Mouse (Mus musculus) heart, embryonic 16.5 days (tissue): ENCODE data around the gene Got1. TPM values are rescaled to one million over a fixed set of nuclear protein-coding genes. Genes with fewer than 3 reads are reported as not detected.
"Not testable (repeated sequence)": the region's sequence is repeated elsewhere in the genome, so short reads cannot be mapped to it uniquely, and the experiment has no call there.

Experiments used
- ATAC-seq: fragments of 200-750 bp; cut with Nextera tagmentation; replicated peaks from 2 replicates; pipeline ENCODE4 v1.8.0; 2017; ENCODE audit warnings: moderate number of reproducible peaks; ENCODE audit not compliant: insufficient read depth, low FRiP score; ENCODE audit errors: extremely low read depth
- H3K27ac ChIP-seq: fragments of 300-500 bp; sonication (generic); 2 replicates; pipeline ENCODE4 v1.5.1; 2014; ENCODE audit warnings: mild to moderate bottlenecking, low read length, control low read depth, moderate library complexity
- H3K27me3 ChIP-seq: fragments of 300-500 bp; sonication (generic); 2 replicates; pipeline ENCODE4 v1.6.1; 2014; ENCODE audit warnings: low read length, mixed read lengths; ENCODE audit not compliant: control insufficient read depth, insufficient read depth
- H3K36me3 ChIP-seq: fragments of 300-500 bp; sonication (generic); 2 replicates; pipeline ENCODE4 v1.6.1; 2014; ENCODE audit not compliant: control insufficient read depth, insufficient read depth
- H3K4me1 ChIP-seq: fragments of 300-500 bp; sonication (generic); 2 replicates; pipeline ENCODE4 v1.6.1; 2014; ENCODE audit warnings: low read length, mixed read lengths; ENCODE audit not compliant: control insufficient read depth, insufficient read depth
- H3K4me2 ChIP-seq: fragments of 300-500 bp; sonication (generic); 2 replicates; pipeline ENCODE4 v1.6.1; 2014; ENCODE audit warnings: low read depth, mild to moderate bottlenecking, control low read depth, low read length
- H3K4me3 ChIP-seq: fragments of 300-500 bp; sonication (generic); 2 replicates; pipeline ENCODE4 v1.5.1; 2014; ENCODE audit warnings: mild to moderate bottlenecking, control low read depth, low read length
- H3K9ac ChIP-seq: fragments of 300-500 bp; sonication (generic); 2 replicates; pipeline ENCODE4 v1.6.1; 2014; ENCODE audit warnings: low read length, control low read depth
- H3K9me3 ChIP-seq: fragments of 300-500 bp; sonication (generic); replicated peaks from 2 replicates; pipeline ENCODE4 v1.6.1; 2016; ENCODE audit warnings: low read length; ENCODE audit not compliant: control insufficient read depth
- WGBS: fragments of 180-500 bp; shearing (Covaris S2); extraction: QIAGEN DNeasy Blood & Tissue Kit; methylation state at CpG from one replicate; pipeline ENCODE4 v1.1.7; 2014; 5-methylcytosine and 5-hydroxymethylcytosine counted together
- polyA plus RNA-seq: library from polyadenylated mRNA; unstranded; fragments of >200 nt; fragmentation: Nextera tagmentation; extraction: Ambion mirVana; gene quantifications from 2 replicates; pipeline ENCODE4 v1.2.1, GENCODE M21; 2015

Got1 gene
- polyA plus RNA-seq, 1 experiment from 2014 or later: 274 TPM

DNA sequence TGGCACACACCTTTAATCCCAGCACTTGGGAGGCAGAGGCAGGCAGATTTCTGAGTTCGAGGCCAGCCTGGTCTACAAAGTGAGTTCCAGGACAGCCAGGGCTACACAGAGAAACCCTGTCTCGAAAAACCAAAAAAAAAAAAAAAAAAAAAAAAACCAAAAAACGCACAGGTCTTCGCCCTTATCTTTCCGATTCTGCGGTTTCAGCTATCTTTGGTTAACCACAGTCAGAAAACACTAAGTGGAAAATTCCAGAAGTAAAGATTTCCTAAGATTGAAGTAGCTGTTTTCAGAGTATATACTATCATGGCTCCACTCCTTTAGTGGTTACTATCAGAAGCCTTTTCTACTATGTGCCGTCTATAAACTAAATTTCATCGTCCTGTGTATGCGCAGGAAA lies 20.8 kb downstream of the Got1 start:
- not testable (repeated sequence) for H3K27me3 ChIP-seq, H3K4me1 ChIP-seq, H3K9me3 ChIP-seq, H3K27ac ChIP-seq, H3K9ac ChIP-seq, ATAC-seq, H3K4me2 ChIP-seq, H3K4me3 ChIP-seq
- H3K36me3 ChIP-seq: peaks cover 57% of the 10 kb centered on the region
- 83% methylated on average over 8 of the region's 9 CpGs for WGBS

DNA sequence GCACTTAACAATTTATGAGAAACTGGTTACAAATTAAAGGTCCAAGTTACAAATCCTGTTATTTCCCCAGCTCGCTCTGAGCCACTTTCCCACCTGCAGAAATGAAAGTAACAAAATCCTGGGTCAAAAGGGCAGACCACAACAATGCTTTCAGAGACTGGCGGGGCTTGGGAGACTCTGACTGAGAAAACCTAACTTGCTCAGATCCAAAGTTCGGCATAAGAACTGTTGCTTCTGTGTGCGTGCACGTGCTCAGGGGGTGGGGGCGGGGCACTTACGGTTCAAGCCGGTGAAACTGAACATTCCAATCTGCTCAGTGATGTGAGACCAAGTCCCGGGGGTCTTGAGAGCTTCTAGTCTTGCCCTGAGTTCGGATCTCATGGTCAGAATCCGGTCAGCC lies 21.8 kb downstream of the Got1 start:
- H3K9me3 ChIP-seq: peaks cover 3% of the 10 kb centered on the region; the same call in 1 of the 2 replicates
- H3K27ac ChIP-seq: no peak overlapping the region
- no peaks in the 10 kb centered on the region for H3K27me3 ChIP-seq
- no peaks in the 10 kb centered on the region for H3K4me1 ChIP-seq
- no peak for ATAC-seq
- no peak overlapping the region for H3K4me3 ChIP-seq
- H3K4me2 ChIP-seq: no peak overlapping the region
- H3K36me3 ChIP-seq: peaks cover 55% of the 10 kb centered on the region
- no peak overlapping the region for H3K9ac ChIP-seq
- WGBS: 87% methylated on average over 11 of the region's 11 CpGs

DNA sequence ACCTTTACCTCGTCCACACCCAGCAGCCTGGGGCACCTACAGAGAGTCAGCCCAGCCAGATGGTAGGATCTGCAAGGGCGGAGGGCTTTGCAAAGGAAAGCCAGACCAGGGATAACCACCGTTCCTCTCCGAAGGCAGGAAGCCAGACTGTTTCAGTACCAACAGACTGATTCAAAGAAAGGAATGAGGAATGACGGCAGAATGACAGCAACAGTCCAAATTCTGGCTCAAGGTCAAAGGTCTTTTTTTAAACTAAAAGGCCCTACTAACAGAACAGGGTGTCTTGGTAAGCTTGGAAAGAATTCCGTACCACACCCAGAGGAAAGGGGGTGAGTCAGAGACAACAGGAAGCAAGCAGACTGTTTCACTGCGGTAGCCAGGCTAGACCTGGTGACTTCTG lies 25.5 kb downstream of the Got1 start:
- Histone ChIP-seq H3K27ac (no peak overlapping the region), H3K4me3 (no peak overlapping the region), H3K9ac (no peak overlapping the region), H3K27me3 (no peaks in the 10 kb centered on the region), H3K4me2 (no peak overlapping the region), H3K9me3 (peaks cover 3% of the 10 kb centered on the region; the same call in 1 of the 2 replicates), H3K36me3 (peaks cover 31% of the 10 kb centered on the region), H3K4me1 (peaks cover 4% of the 10 kb centered on the region; the same call in 1 of the 2 replicates)
- no peak for ATAC-seq
- WGBS: 80% methylated on average over 7 of the region's 7 CpGs

DNA sequence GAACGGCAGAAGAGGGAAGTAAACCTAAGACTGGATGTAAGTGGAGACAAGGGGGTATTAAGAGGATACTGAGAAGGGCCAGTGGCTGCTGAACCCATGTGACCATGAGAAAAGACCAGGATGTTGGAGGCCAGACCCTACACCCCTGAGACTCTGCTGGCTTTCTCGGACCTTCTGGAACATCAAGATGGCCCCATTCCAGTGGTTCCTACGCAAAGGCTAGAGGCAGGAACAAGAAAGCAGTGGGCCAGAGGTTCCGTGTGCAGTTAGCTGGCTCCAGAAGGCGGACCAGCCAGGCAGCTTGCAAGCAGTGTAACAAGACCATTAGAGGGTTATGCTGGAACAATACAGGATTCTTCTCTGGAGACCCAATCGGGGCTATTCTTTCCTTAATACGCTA lies 27.0 kb downstream of the Got1 start:
- ATAC-seq: no peak
- no peaks in the 10 kb centered on the region for H3K27me3 ChIP-seq
- H3K4me3 ChIP-seq: no peak overlapping the region
- no peak overlapping the region for H3K27ac ChIP-seq
- peaks cover 4% of the 10 kb centered on the region; the same call in 1 of the 2 replicates for H3K4me1 ChIP-seq
- H3K9ac ChIP-seq: no peak overlapping the region
- peaks cover 24% of the 10 kb centered on the region for H3K36me3 ChIP-seq
- peaks cover 3% of the 10 kb centered on the region; the same call in 1 of the 2 replicates for H3K9me3 ChIP-seq
- H3K4me2 ChIP-seq: no peak overlapping the region
- 82% methylated on average over 7 of the region's 7 CpGs for WGBS

DNA sequence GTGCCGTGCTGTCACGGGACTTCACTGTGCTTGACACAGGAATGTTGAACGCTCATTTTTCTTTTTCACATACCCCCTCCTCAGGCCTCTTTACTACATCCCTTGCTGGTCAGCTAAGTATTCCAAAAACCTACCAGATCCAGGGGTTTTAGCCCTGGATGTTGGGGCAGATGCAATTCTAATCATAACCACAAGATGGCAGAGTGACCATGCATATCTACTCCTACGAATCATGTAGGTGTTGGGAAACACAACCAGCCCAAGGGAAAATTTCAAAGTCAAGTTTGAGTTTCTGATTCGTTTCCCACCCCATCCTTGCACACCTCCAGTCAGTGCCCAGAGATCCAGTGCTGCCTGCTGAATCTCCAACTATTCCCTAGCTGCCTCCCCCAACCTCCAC lies 28.6 kb downstream of the Got1 start:
- Histone ChIP-seq H3K27ac (no peak overlapping the region), H3K9ac (no peak overlapping the region), H3K4me3 (no peak overlapping the region), H3K36me3 (peaks cover 19% of the 10 kb centered on the region), H3K4me2 (no peak overlapping the region), H3K9me3 (peaks cover 3% of the 10 kb centered on the region; the same call in 1 of the 2 replicates), H3K27me3 (no peaks in the 10 kb centered on the region), H3K4me1 (peaks cover 4% of the 10 kb centered on the region; the same call in 1 of the 2 replicates)
- ATAC-seq: no peak
- WGBS: 17% methylated on average over 5 of the region's 5 CpGs

DNA sequence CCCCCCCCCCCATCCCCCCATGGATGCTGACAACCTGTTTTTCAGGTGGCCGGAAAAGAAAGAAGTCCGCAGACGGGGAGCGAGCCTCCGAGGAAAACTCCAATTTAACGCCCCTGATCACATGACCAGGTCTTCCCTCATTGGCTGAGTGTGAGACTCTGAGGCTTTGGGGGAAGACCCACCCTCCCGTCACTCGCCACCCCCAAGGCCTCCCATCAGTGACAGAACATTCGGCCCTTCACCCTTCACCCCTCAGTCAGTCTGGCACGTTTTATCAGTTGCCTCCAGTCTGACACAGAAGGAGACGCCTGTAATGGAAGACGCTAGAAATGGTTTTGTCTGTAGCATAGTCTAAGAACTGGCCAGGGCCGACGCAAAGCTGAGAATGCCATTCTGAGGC lies 29.5 kb downstream of the Got1 start:
- Histone ChIP-seq H3K4me2 (peak overlapping the region; percentile 64), H3K9me3 (peaks cover 3% of the 10 kb centered on the region; the same call in 1 of the 2 replicates), H3K27ac (no peak overlapping the region), H3K4me1 (peaks cover 4% of the 10 kb centered on the region; the same call in 1 of the 2 replicates), H3K9ac (no peak overlapping the region), H3K27me3 (no peaks in the 10 kb centered on the region), H3K36me3 (peaks cover 12% of the 10 kb centered on the region), H3K4me3 (peak overlapping the region; percentile 40)
- no peak for ATAC-seq
- WGBS: 8% methylated on average over 14 of the region's 14 CpGs

DNA sequence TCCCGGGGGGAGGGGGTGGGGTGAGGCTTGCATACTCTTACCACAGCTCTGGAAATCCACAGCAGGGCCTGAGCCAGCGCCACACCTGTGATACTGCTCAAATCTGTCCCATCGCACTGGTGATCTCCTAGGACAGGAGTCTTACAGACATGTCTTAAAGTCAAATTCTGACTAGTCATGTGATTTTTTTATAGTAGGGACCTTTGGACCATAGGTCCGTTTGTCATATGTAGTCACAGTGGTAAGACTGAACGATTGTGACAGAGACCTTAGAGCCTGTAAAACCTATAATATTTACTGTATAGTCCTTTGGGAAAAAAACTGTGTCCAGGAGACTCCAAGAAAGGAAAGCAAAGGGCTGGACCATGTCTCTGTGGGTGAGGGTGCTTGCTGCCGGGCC lies 30.5 kb downstream of the Got1 start:
- Histone ChIP-seq H3K4me2 (no peak overlapping the region), H3K27me3 (no peaks in the 10 kb centered on the region), H3K36me3 (peaks cover 4% of the 10 kb centered on the region), H3K4me1 (peaks cover 4% of the 10 kb centered on the region; the same call in 1 of the 2 replicates), H3K4me3 (no peak overlapping the region), H3K9me3 (peaks cover 3% of the 10 kb centered on the region; the same call in 1 of the 2 replicates), H3K27ac (no peak overlapping the region), H3K9ac (no peak overlapping the region)
- WGBS: 81% methylated on average over 6 of the region's 6 CpGs
- no peak for ATAC-seq

DNA sequence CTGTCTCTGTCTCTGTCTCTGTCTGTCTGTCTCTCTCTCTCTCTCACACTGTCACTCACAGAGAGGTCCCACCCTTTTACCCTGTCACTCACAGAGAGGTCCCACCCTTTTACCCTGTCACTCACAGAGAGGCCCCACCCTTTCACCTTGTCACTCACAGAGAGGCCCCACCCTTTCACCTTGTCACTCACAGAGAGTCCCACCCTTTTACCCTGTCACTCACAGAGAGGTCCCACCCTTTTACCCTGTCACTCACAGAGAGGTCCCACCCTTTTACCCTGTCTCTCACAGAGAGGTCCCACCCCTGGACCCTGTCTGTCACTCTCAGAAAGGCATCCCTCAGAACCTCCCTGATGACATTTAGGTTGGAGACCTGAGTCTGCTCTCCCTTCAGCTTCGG lies 31.1 kb downstream of the Got1 start:
- not testable (repeated sequence) for H3K9ac ChIP-seq, H3K4me2 ChIP-seq, H3K4me1 ChIP-seq, ATAC-seq, H3K36me3 ChIP-seq, H3K9me3 ChIP-seq, H3K4me3 ChIP-seq, H3K27me3 ChIP-seq, H3K27ac ChIP-seq
- WGBS: 77% methylated on average over 1 of the region's 1 CpGs

DNA sequence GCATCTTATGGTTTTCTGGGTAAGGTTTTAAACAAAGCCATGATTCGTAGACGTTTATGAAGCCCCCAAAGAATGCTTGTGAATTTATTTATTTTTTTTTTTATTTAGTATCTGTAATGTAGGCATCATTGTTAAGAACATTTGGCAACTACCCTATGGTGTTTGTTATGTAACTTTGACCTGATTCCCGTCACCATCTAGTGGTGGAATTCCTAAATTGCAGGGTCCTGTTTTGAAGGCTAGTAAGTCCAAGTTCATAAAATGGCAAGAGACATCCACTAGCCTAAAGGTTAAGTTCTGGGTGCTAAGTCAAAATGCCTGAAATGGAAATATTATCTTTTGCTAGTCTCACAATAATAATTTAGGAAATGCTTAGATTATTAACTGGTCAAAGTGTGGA lies 37.0 kb downstream of the Got1 start:
- no peak overlapping the region for H3K4me2 ChIP-seq
- WGBS: 22% methylated on average over 3 of the region's 3 CpGs
- no peak overlapping the region for H3K9ac ChIP-seq
- no peaks in the 10 kb centered on the region for H3K4me1 ChIP-seq
- ATAC-seq: no peak
- H3K27me3 ChIP-seq: no peaks in the 10 kb centered on the region; the same call in 1 of the 2 replicates
- no peak overlapping the region for H3K4me3 ChIP-seq
- no peak overlapping the region for H3K27ac ChIP-seq
- H3K9me3 ChIP-seq: no peaks in the 10 kb centered on the region
- H3K36me3 ChIP-seq: no peaks in the 10 kb centered on the region
